Mouse (Mus musculus): ENCODE measurements around the gene Steap3.

DNA sequence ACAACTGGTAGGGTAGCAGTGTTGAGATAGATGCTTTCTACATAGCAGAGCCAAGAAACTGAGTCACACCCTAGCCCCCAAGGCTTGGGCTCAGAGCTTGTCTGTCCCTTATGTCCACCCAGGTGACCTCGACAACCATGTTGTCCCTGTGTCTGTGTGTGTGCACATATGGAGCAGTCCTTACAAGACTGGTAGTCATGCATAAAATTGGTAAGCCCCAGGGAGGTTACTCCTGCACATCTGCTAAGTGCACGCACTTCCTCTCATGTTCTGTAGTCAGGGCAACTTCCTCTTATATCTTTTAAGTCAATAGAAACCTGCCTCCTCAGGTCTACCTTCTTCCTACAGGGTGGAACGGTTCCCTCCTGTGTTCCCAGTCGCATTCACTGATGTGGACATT, 97.5 kb downstream of the Steap3 start:
- no peak for TF ChIP-seq EP300 (IDR thresholded peaks at IDR 0.05; ENCODE audit: insufficient read depth, low read depth, low read length)
- no peak for TF ChIP-seq CTCF (IDR thresholded peaks at IDR 0.05; ENCODE audit: low read depth, low read length)
